Mouse (Mus musculus): ENCODE measurements around the gene D130052B06Rik.

Gene D130052B06Rik

GRCm38 (mm10) chr11:33598986-33599385, at the start of gene D130052B06Rik:
TSS of gene D130052B06Rik (plus strand) at chr11:33599302.
- DNase-seq (ENCODE audit: low read depth, low spot score), result no peak

DNA sequence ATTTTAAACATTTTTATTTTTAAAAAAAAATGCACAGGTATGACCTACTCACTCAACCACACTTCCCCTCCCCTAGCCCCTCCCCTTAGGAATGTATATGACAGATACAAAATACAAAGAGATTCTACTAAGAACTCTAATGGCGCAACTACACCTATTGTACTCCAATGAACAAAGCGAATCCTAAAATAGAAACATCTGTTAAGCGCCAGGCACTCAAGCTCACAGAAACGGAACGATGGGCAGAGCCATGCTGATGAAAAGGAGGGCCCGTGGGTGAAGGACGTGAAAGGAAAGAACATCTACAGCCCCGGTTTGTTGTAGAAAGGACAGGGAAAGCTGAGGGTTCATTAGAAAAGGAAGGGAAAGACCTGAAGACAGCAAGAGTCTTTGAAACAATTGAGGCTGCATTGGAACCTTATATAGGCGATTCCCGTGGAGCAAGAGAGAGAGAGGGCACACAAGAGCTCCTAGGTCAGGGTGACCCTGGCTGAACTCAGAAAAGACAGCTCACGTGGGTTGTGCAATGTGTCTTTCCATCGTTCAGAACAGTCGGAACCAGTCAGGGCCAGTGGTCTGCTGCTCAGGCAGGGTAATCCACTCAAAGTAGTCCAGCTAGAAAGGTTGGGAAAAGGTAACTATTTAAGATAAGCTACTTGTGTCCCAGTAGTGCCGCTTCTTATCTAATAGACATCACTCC, 48.1 kb upstream of the D130052B06Rik start:
- no peak for DNase-seq (ENCODE audit: low read depth, low spot score)

DNA sequence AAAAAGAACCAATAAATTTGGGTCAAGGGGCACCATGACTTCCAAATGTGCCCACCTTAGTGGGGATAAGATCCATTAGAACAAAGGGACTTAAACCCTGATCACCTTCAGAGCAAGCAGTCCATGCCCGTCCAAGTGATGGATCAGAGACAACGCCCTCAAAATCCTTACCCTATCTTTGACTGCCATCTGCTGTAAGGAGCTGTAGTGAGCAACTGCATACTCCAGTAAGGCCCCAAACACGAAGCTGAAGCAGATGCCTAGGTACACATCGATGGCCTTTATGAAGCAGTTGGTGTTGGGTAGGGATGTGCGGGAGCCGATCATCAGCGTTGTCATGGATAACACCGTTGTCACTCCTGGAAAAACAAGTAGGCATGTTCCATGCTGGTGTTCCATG, 45.0 kb upstream of the D130052B06Rik start:
- no peak for DNase-seq (ENCODE audit: low read depth, low spot score)

DNA sequence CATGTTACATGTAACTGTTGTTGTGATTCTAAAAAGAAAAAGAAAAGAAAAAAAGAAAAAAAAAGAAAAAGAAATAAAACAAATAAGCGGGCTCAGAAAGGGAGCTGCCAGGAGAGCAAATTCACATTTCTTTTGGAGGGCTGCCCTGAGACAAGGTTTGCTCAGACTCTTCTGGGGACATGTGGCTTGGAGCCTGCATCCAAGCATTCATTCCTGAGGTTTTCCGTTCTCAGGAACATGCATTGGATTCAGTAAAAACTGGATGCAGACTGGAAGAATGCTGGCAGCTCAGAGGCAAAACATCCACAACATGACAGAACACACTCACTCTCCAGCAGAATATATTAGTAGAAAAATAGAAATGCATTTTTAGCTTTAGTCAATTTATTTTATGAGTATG, 35.2 kb upstream of the D130052B06Rik start:
- no peak for DNase-seq (ENCODE audit: low read depth, low spot score)

- no peak for DNase-seq (ENCODE audit: low read depth, low spot score)
Measured at GRCm38 (mm10) chr11:33570413-33570812, 28.7 kb upstream of the D130052B06Rik start.

- DNase-seq (ENCODE audit: low read depth, low spot score), result peak; percentile 5
Measured at GRCm38 (mm10) chr11:33574944-33575343, 24.2 kb upstream of the D130052B06Rik start.

- DNase-seq (ENCODE audit: low read depth, low spot score), result no peak
Measured at GRCm38 (mm10) chr11:33578859-33579258, 20.2 kb upstream of the D130052B06Rik start, which contains the start of gene Gabrp. TSS of gene Gabrp (minus strand) at chr11:33578959.

DNA sequence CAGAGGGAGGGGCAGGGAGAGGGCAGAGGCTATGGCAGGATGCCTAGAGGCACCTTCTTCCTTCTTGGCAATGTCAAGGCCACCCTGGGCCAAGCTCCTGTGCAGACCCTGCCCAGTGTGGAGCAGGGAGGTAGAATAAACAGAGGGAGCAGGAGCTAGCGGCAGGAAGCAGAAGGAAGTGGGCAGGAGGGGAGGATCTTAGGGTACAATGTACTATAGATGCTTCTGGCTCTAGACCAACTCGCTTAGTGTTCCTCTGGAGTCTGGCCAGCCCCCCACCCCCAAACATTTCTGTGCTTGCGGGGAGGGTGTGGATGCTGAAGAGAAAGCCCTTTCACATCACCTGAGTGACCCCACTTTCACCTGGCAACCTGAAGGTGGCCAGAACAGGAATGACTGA, 19.5 kb upstream of the D130052B06Rik start:
- DNase-seq (ENCODE audit: low read depth, low spot score), result no peak

DNA sequence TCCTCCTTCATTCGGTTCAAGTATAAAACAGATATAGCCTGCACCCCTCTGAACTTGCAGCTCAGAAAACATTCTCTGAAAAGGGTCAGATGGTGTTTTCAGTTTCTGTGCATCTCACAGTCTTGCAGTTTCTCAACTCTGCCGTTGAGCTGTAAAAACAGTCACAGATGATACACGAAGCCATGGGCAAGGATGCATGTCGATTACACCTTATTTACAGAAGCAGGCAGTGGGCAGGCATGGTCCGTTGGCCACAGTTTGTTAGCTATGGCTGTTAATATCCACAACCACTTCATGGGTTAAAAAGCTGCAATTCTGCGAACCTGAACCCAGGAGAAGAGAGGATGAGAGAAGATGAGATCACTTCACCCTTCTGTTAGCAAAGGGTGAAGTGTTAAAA, 12.5 kb upstream of the D130052B06Rik start:
- DNase-seq (ENCODE audit: low read depth, low spot score), result no peak

- no peak for DNase-seq (ENCODE audit: low read depth, low spot score)
Measured at GRCm38 (mm10) chr11:33590771-33591170, 8.3 kb upstream of the D130052B06Rik start.

- no peak for DNase-seq (ENCODE audit: low read depth, low spot score)
Measured at GRCm38 (mm10) chr11:33592826-33593225, 6.3 kb upstream of the D130052B06Rik start.

DNA sequence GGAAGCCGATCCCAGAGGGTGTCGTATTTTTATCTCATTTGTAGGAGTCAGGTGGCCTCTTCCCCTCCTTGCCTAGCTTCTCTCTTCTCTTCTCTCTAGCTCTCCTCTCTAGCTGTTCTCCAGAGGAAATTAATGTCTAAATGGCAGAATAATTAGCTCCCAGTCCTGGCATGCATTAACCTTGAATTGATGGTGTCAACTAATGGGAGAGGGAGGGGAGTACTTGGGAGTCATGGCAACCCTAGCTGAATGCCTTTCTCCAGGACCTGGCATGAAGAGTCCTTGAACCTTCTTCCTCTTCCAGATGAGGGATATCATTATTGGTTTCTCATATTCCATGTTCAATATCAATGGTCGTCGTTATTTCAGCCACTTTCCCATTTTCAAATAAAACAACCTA, 2.4 kb upstream of the D130052B06Rik start:
- no peak for DNase-seq (ENCODE audit: low read depth, low spot score)

DNA sequence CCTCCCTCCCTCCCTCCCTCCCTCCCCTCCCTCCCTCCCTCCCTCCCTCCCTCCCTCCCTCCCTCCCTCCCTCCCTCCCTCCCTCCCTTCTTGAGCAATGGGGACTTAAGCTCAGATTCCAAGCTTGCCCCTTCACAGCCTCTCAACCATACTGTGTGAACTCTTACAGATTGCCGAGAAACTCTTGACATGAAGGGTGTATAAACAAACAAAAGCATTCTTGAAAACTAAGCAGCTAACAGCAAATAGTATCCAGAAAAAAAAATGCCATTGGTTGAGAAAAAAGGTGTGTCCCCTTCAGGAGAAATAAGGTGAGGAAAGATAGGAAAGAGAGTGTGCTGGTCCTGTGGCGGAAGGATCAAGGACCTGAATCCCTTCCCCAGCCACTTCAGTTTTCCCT, 4.1 kb downstream of the D130052B06Rik start:
- DNase-seq (ENCODE audit: low read depth, low spot score), result no peak

DNA sequence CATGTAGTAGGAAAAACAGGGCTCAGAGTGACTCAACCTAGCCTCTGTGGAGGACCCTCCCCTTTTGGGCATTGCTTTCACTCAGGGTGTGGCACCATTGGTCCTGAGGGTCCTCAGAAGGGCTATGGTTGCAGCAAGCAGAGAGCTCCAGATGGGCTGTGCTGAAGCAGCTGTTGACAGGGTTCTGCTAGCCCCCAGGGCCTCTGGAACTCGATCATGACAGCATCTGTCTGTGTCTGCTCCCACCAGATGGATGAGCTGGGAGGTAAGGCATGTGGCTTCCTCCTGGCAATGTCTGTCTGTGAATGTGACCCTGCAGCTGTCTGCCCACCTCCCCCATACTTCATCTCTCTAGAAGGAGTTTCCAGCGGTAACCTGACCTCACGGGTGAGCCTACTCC, 8.7 kb downstream of the D130052B06Rik start:
- no peak for DNase-seq (ENCODE audit: low read depth, low spot score)

GRCm38 (mm10) chr11:33614218-33614617, 15.1 kb downstream of the D130052B06Rik start:
- DNase-seq (ENCODE audit: low read depth, low spot score), result peak; percentile 49

DNA sequence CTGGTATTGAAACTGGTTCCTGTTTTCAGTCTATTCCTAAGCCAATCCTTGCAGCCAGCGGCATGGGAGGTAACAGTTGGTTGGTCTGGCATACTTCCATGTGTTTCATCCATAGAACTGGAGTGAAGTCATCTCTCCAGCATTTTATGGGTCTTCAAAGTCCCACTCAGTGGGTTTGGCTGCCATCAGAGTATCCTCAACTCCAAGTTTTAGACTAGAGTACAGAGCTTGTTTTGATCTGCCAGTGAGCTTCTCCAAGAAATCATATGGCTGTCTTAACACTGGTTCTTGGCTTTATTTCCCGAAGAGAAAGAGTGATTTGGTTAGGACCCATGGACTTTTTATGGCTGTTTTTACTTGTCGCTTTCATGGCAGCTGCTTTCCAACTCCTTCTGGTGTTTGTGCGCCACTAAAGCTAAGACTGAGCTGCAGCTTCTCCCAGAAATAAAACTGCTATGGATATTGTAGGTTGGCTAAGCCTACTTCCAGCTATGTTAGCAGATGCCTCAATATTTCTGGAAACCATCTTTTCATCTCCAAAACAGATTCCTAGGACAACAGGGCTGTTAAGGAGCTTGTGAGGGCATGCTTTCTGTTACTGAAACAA, 28.1 kb downstream of the D130052B06Rik start:
- DNase-seq (ENCODE audit: low read depth, low spot score), result no peak

- DNase-seq (ENCODE audit: low read depth, low spot score), result no peak
Measured at GRCm38 (mm10) chr11:33637107-33637506, 38.0 kb downstream of the D130052B06Rik start.

- DNase-seq (ENCODE audit: low read depth, low spot score), result no peak
Measured at GRCm38 (mm10) chr11:33649358-33649757, 50.3 kb downstream of the D130052B06Rik start.

DNA sequence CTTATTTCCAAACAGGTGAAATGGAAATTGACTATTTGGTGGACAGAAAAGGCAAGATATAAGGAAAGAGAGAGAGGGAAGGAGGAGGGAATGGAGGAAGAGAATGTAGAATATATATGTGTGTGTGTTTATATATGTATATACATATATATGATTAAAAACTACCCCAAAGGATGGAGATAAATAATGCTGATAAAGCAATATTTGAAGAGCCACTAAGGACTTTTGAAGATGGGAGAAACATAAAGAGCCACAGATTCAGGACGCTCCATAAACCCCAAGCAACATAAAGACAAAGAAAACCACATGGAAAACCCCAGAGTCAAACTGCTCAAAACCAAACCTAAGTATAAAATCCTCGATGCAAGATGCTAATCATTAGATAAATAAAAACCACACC, 55.4 kb downstream of the D130052B06Rik start:
- DNase-seq (ENCODE audit: low read depth, low spot score), result no peak

DNA sequence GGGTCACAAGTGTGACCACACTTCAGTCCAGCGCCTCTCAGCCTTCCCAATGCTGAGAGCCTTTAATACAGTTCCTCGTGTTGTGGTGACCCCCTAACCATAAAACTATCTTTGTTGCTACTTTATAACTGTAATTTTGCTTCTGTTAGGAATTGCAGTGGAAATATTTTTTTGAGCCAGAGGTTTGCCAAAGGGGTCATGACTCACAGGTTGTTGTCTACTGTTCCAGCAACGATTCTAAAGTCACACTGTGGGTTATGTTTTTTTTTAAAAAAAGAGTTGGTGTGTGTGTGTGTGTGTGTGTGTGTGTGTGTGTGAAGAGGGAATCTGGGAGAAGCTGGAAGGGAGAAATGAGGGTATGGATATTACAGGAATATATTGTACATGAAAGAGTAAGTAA, 56.1 kb downstream of the D130052B06Rik start:
- DNase-seq (ENCODE audit: low read depth, low spot score), result no peak

- no peak for DNase-seq (ENCODE audit: low read depth, low spot score)
Measured at GRCm38 (mm10) chr11:33655861-33656593, 56.9 kb downstream of the D130052B06Rik start.

- no peak for DNase-seq (ENCODE audit: low read depth, low spot score)
Measured at GRCm38 (mm10) chr11:33660016-33660913, 61.2 kb downstream of the D130052B06Rik start.

Measured in CD4-positive, CD25-positive, alpha-beta regulatory T cell, adult 2 months (primary cell).